Mouse (Mus musculus) kidney, postnatal 25 days (tissue): ENCODE measurements around the gene Sf3a3.

ENCODE experiments used
- DNase-seq, 2 experiments: peaks; one replicate each; pipeline ENCODE4 v3.0.0; 2021; ENCODE audit warnings: mixed read lengths in 2 of 2

Sf3a3 gene

DNA sequence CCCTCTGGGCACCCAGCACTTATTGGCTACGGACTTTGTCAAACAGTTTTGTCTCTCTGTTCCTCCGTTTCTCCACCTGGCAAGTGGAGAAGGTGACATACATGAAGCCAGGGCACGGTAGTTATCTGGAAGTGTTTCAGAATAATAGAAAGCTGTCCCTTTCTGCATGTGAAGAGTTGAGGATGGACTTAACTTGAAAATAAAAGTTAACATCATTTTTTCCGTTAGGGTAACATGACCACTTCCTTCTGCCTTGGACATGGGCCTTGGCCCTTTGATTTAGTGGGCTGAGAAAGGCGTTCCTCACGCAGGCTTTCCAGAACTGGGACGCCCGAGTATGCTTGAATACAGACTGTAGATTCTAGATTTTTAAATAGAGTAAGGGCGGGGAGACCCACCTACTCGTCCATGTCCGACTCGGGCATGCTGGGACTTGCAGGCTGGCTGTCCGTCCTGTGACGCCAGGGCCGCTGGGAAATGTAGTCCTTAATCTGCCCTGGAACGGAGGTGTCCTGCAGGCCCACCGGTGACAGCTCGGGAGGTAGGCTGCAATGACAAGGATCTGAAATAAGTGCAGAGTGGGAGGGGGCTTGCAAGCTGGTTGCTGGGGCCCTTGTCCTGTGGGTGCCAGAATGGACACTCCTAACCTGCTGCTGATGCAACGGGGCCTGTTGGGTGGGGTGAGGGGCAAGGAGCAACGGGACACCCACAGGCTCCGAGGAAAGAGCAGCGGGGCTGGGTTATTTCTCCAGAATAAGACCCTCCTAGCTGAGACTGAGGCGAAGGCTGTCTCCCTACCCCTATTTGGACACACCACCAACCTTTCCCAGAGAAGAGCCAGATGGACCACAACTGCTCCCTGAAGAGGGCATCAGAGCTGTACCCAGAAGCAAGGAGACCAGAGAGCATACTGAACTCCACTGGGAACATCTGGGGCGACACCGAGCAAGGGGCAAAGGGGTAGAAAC, 27.1 kb downstream of the Sf3a3 start, which contains the start of gene Inpp5b:
Gene Inpp5b (plus strand): TSS at position 475 of the 968 bp plus-strand sequence.
- DNase-seq, result peak; percentile 88 to 93

DNA sequence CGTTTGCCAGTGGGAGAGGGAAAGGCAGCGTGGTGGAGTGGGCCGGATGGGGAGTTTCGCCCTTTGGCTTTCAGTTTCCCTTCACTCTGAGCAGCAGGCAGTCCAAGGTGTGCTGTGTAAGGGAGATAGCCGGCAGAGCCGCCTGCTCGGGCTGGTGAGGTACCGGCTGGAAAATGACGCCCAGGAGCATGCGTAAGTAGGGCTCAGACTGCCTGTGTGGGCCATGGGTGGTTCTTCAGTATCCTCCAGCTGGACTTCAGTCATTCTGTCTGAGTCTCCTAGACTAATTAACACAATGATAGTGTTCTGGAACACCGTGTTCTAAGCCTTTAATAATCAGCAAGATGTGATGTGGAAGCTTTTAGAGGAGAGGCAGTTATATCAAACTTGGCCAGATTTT, 28.3 kb downstream of the Sf3a3 start:
- DNase-seq, result peak; percentile 39 to 85

DNA sequence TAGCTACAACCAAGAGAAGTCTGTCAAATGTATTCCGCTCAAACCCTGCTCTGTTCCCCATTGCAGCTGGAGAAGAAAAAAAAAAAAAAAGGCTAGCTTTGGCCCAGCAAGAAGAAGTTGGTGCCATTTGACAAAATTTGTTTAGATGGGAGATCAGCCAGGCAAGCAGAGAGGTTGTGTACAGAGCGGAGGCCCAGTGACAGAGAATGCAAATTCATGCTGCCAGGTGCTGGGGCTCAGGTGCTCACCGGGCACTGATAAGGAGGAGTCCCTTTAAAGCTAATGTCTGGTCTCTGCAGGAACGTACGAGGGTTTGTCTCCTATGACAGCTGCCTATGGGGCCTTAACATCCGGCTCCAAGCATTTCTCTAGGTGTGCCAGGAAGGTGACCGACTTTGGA, 32.0 kb downstream of the Sf3a3 start:
- DNase-seq, result no peak

DNA sequence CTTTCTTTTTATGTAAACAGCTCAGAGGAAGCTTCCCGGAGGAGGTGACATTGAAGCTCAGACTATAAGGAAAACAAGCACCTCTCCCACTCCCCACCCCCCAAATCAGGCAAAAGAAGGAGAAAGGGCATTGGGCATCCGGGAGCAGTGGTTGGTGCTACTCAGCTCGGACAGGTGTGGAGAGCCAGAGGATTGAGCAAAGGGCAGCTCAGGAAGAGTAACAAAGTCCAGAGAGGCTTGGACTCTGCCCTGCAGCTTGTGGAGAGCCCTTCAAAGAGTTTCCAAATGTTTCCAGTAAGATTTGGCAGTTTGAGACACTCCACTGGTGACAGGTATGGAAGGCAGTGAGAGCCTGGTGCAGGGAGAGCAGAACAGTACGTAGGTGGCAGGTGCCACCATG, 33.3 kb downstream of the Sf3a3 start:
- DNase-seq, result peak; percentile 66 to 88

DNA sequence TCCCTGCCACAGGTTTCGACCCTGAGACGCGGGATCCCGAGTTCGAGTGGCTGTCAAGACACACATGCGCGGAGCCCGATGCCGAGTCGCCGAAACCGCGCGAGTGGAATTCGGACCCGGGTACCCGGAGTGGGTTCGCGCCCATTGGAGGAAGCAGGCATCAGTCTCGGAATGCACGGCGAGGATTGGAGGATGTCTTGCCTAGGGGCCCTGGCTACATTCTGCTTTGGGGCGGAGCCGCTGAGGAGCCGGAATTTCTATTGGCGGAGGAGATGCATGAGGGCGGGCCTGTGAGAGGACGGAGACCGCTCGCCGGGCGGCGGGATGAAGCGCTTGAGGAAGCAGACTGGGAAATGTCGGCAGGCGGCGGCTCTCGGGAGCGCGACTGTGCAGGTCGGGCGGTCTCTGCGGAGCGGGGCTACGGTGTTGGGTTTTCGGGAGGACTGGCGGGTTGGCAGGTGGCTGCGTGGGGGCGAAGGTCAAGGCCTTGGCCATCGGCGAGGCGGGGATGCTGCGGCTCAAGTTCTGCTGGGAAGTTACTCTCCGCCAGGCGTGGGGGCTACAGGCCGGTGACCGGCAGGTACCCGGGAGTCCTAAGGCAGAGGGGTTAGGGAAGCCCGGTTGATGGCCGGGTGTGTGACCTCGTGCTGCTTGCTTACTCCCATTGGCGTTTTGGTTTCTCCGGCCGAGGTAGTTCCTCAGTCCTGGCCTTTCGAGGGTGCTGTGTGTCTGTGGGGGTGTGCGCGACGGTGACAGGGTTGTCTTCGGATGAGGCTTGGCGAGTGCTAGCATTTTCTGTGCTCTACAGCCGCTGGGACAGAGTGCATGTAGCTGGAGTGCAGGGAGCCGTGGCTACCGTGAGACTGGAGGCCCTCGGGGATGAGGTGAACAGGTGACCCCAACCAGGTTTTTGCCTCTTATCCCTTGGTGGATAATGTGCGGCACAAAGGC, 37.0 kb downstream of the Sf3a3 start:
- DNase-seq, result peak; percentile 99 to 100

DNA sequence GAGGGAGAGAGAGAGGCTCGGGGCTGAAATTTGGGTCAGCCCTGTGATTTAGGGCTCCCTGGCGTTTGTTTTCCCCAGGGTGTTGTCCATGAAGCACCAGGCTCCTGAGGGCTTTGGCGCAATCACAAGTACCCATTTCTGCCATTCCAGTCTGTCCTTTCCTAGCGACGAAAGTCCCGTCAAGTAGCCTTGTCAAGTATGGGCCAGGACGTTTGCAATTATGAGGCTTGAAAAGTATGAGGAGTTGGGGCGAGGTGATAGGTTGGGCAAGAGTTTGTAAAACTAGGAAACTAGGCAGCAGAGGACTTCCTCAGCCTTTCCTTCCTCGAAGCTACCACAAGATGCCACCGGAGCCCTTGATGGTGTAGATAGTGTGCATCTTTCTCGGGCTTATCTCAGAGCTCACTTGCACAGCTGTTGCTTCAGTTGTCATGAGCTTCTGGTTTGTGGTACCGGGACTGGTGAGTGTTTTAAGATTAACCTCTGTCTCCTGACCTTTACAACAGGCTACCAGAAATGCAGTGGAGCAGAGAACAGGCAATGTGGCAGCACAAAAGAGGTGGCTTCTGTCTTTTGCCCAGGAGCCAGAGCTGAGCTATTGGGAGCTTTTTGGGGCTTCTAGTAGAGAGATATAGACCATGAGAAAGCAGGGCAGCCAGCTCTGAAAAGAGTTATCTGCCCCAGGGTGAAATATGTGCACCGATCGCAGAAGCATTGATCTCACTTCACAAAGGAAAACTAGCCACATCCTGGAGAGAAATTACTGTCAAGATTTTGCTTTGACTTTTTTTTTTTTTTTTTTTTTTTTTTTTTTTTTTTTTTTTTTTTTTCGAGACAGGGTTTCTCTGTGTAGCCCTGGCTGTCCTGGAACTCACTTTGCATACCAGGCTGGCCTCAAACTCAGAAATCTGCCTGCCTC, 38.0 kb downstream of the Sf3a3 start:
- peak in 1 of 2 experiments; percentile 39 for DNase-seq

DNA sequence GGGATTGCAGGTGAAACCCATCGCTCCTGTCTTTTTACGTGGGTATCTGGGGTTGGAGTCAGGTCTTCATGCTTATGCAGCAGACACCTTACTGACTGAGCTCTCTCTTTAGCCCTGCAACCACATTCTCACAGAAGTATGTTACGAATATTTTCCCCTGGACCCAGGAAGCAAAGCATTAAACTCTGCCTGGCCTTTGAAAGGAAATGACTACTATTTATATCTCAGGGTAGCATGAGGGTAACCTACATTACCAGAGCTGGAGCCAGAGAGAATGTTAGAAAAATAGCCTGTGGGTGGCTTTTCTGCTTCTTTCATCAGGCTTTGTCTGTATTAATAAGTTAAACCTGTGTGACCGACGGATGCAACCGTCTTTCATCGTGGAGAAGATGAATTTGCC, 41.0 kb downstream of the Sf3a3 start:
- no peak for DNase-seq

DNA sequence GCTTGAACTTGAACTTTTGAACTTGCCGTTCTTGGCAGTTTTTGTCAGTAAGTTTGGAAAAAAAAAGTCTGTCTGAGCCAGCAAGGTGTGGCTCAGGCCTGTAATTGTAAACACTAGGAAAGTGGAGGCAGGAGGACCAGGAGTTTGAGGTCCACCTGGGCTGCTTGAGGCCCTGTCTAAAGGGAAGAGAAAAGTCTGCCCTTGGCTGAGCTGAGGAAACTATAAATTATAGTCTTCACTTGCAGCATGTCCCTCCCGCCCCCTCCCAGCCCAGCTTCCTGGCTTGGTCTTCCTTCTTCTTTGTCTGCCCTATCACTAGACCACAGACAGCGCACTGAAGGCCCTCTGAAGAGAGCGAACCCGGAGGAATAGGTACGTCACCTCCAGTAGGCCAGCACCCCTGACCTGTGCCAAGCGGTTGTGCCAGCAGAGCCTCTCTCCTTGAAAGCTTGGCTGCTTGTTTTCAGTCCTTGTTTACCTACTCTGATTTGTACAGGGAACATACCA, 44.8 kb downstream of the Sf3a3 start:
- peak; percentile 48 to 72 for DNase-seq

DNA sequence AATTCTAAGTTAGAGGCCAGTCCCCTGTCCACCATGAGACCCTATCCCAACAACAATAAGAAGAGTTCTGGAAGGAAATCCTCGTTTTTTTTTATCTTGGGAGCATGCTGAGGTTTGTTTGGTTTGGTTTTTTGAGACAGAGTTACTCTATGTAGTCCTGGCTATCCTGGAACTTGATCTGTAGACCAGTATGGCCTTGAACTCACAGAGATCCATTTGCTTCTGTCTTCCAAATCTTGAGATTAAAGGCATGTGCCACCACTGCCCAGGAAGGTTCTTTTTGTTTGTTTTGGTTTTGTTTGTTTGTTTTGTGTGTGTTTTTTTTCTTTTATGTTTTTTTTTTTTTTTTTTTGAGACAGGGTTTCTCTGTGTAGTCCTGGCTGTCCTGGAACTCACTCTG, 46.6 kb downstream of the Sf3a3 start:
- no peak for DNase-seq

DNA sequence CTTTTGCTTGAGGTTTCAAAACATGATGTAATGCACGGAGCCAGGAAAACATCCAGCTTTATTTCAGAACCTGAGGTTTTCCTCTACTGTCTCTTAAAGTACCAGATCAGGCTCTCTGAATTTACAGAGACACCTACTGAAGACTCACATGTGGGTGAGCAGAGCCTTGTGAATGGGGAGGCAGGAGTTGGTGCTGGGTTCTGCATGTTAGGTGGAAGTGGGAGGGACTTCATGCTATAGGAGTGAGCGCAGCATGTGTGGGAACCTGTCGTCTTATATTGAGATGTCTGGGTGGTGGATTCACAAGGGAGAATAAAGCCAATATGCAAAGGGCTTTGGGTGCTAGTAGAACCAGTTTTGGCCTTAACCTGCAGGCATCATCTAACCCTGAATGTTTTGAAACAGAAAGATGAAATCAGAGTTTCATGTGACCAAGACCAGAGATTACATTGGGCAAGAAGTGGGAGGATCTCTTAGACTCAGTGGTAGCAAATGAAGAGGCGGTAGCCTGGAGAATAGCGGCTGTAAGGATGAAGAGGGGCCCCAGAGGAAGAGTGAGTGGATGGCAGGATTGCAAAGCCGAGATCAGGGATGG, 48.4 kb downstream of the Sf3a3 start:
- DNase-seq, result no peak

DNA sequence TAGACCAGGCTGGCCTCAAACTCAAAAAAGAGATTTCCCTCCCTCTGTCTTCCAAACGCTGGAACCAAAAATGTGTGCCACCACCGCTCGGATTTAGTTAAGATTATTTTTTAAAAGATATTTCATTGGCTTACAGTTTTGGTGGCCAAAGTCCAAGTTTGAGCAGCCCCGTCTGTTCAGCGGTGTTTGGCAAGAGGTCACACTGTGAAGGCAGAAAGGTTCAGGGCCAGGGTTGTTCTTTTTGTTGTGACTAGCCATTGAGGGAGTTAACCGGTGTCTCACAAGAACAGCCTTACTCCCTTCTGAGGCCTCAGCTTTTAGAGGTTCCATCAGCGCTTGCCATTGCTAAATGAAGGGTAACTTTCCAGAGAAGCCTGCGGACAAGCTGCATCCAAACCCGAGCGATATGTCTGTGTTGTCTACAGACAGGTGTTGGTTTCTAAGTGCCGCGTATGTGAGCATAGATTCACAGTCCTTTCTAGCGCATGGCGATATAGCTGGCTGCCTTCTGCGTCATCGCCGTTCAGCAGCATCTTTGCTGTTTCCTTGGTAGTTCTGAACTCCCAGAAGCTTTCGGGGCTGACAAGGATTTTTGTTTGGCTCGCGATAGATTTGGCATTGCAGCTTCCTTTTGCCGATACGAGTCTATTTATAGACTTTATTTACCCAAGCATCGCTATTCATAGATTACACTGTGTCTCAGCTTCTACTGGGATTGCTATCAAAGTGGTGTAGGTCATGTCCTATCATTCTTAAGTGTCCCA, 51.4 kb downstream of the Sf3a3 start:
- no peak for DNase-seq

DNA sequence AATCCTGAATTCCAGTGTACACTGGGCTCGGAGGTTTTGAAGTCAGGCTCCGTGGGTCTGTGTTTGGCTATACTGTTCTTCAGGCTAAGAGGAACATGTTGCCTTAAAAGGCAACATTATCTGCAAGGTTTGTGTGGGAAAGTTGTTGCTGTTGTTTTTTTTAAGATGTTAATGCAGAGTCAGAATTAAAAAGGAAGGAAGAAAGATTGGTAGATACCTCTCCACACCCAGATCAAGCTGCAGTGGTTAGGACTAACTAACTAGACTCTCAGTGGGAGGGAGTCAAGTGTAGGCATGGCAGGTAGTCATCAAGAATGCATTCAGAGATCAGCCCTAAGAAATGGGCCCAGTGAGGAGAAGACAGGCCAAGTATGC, 52.0 kb downstream of the Sf3a3 start:
- no peak for DNase-seq

DNA sequence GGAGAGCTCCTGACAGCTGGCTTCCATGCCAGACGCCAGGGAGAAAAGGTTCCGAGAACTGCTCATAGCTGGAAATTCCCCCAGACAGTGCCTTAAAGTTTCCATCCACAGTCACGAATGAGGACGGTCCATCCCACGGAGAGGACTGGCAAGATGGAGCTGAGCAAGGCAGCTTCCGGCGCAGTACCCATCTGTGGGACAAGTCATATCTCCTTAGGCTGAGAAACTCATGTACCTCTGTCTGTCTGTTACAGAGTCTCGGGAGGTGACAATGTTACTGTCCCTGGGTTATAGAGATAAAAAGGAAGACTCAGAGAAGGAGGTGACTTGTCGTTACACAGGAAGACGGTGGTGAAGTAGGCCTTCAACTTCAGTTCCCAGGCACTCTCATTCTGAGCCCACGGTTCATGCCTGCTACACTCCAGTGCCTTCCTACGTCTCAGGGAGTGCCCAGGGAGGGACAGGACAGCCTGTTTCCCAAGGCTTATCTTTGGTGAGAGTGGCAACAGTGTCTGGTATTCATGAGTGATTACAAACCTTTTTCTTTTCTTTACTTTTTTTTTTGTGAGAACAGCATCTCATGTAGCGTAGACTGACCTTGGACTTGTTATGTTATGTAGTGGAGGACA, 54.5 kb downstream of the Sf3a3 start:
- no peak for DNase-seq

DNA sequence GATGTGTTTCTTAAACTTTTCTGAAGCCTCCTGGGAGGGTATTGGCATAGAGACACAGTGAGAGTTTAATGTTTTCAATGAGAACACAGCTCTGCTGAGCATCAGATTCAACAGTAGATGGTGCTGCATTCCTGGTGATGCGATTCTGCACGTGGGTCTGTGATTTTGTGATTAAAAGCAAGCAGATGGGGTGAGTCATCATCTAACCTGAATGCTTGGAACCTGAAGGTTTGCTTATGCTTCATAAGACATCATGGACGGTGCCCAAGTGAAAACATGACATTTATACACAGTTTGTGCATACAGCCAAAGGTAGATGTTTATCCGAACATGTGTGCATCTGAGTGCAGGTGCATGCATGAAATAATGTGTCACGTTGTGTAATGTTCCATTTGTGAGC, 56.0 kb downstream of the Sf3a3 start:
- DNase-seq, result no peak

DNA sequence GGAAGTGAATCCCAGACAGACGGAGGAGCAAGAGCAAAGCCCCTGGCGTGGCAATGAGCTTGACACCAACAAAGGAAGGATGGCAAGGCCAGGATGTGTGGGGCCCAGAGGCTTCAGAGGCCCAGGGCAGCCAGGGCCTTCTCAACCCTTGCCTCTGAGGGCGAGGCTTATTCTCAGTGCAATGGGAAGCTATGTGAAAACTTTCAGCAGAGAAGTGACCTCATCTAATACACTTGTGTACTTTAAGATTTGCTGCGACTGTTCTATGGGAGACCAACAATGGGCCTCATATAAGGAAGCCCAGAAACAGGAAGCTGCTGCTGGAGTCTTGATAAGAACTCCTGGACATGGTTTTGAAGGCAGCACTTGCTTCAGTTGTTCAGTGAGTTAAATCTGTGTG, 57.5 kb downstream of the Sf3a3 start:
- no peak for DNase-seq

DNA sequence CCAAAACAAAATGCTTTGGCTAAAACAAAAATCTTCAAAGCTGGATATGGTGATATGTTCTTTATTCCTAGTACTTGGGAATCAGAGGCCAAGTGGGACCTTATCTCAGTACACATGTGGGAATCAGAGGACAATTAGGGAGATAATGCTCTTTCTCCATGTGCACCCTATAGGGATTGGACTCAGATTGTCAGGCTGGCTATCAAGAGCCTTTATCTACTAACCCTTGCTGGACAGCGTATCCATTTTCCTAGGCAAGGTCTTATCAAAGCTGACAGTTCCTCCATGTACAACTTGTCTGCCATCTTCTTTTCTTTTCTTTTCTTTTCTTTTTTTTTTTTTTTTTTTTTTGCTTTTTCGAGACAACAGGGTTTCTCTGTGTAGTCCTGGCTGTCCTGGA, 58.9 kb downstream of the Sf3a3 start:
- DNase-seq, result no peak

DNA sequence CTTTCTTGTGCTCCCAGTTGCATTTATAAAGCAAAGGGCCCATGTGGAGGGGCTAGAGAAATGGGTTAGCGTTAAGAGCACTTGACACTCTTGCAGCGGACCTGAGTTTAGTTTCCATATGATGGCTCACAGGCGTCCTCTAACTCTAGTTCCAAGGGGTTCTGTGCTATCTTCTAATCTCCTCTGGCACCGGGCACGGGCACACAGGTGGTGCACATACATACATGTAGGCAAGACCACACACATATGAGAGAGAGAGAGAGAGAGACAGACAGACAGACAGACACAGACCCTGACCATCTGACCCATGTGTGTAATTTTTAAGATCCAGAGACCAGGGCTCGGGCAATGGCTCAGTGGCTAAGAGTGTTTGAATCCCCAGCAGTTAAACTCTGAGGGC, 59.4 kb downstream of the Sf3a3 start:
- no peak for DNase-seq

DNA sequence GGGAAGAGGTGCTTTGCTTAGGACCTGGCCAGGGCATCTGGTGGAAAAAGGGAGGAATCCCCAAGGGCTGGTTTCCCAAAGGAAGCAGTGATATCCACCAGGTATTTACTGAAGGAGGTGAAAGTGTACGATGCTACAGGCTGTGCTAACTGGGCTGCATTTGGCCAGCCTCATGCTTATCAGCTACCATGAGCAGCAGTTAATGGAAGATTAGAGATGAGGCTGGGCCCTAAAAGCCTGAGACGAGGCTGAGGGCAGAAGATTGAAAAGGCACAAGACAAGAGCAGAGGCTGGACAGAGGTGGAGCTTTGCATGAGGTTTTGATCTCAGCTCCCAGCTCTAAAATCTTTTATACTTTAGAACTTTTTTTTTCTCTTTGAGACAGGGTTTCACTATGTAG, 59.9 kb downstream of the Sf3a3 start:
- no peak for DNase-seq

DNA sequence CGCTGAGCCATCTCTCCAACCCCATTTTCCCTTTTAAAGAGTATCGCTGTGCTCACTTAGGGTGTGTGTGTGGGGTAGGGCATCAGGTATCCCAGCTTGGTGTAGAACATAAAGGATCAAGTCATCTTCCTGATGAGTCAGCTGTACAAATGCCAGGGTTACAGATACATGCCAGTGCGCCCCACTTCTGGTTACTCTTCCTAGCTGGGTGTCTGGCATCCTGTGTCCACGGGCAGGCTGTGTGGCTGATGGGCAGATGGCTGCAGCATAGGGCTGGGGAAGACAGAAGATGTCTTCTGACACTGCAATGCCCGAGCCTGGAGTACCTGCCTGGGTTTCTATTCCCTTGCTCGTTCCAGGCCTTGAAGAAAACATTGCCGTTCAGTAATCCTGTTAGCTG, 66.8 kb downstream of the Sf3a3 start:
- no peak for DNase-seq
